Mouse (Mus musculus) bone marrow macrophage, adult 2 months (primary cell): ENCODE results near the gene Cers1.

Experiments
- CTCF ChIP-seq: IDR thresholded peaks from 2 replicates; pipeline ENCODE4 v1.5.1; 2012; ENCODE audit warnings: low read depth, mild to moderate bottlenecking, low read length, moderate library complexity
- POLR2A ChIP-seq: IDR thresholded peaks from 2 replicates; pipeline ENCODE4 v1.6.1; 2012; ENCODE audit warnings: mild to moderate bottlenecking, low read depth, low read length, borderline replicate concordance

GRCm38 (mm10) chr8:70279266-70279665 is 36.3 kb upstream of the Cers1 start:
- no peak for TF ChIP-seq POLR2A
- no peak for TF ChIP-seq CTCF
